Mouse (Mus musculus) intestine, embryonic 14.5 days (tissue): ENCODE results near the gene Nat8f6. TPM values are rescaled to one million over a fixed set of nuclear protein-coding genes. Genes with fewer than 3 reads are reported as not detected.
"Not testable (repeated sequence)": the region's sequence is repeated elsewhere in the genome, so short reads cannot be mapped to it uniquely, and the experiment has no call there.

Experiments
- ATAC-seq: fragments of 200-750 bp; cut with Nextera tagmentation; replicated peaks from 2 replicates; pipeline ENCODE4 v1.8.0; 2017; ENCODE audit warnings: low read depth, moderate number of reproducible peaks, moderate TSS enrichment, moderate library complexity; ENCODE audit not compliant: low FRiP score, low TSS enrichment
- DNase-seq: peaks from one replicate; pipeline ENCODE4 v3.0.0-alpha.2; 2018; ENCODE audit warnings: low spot score
- H3K27ac ChIP-seq: fragments of 300-500 bp; sonication (generic); 2 replicates; pipeline ENCODE4 v1.5.1; 2014; ENCODE audit warnings: low read depth, mild to moderate bottlenecking, control low read depth
- H3K27me3 ChIP-seq: fragments of 300-500 bp; sonication (generic); replicated peaks from 2 replicates; pipeline ENCODE4 v1.6.1; 2014; ENCODE audit warnings: low read length, control low read depth; ENCODE audit not compliant: control insufficient read depth, insufficient read depth
- H3K36me3 ChIP-seq: fragments of 300-500 bp; sonication (generic); 2 replicates; pipeline ENCODE4 v1.6.1; 2014; ENCODE audit warnings: low read length, control low read depth; ENCODE audit not compliant: control insufficient read depth, insufficient read depth
- H3K4me1 ChIP-seq: fragments of 300-500 bp; sonication (generic); replicated peaks from 2 replicates; pipeline ENCODE4 v1.6.1; 2014; ENCODE audit warnings: low read length, control low read depth, mixed read lengths; ENCODE audit not compliant: control insufficient read depth, insufficient read depth
- H3K4me2 ChIP-seq: fragments of 300-500 bp; sonication (generic); 2 replicates; pipeline ENCODE4 v1.6.1; 2014; ENCODE audit warnings: low read length
- H3K4me3 ChIP-seq: fragments of 300-500 bp; sonication (generic); 2 replicates; pipeline ENCODE4 v1.5.1; 2014; ENCODE audit warnings: low read depth, low read length, control low read depth, mixed read lengths
- H3K9ac ChIP-seq: fragments of 300-500 bp; sonication (generic); 2 replicates; pipeline ENCODE4 v1.6.1; 2014; ENCODE audit warnings: mild to moderate bottlenecking, low read length
- H3K9me3 ChIP-seq: fragments of 300-500 bp; sonication (generic); 2 replicates; pipeline ENCODE4 v1.6.1; 2016; ENCODE audit warnings: low read length, control low read depth; ENCODE audit not compliant: control insufficient read depth
- WGBS: fragments of 180-500 bp; shearing (Covaris S2); extraction: QIAGEN DNeasy Blood & Tissue Kit; methylation state at CpG from one replicate; pipeline ENCODE4 v1.1.7; 2014; 5-methylcytosine and 5-hydroxymethylcytosine counted together
- polyA plus RNA-seq: library from polyadenylated mRNA; unstranded; fragments of >200 nt; fragmentation: Nextera tagmentation; extraction: Ambion mirVana; gene quantifications from 2 replicates; pipeline ENCODE4 v1.2.1, GENCODE M21; 2014

Nat8f6 gene
- polyA plus RNA-seq, 1 experiment from 2014 or later, result not detected

DNA sequence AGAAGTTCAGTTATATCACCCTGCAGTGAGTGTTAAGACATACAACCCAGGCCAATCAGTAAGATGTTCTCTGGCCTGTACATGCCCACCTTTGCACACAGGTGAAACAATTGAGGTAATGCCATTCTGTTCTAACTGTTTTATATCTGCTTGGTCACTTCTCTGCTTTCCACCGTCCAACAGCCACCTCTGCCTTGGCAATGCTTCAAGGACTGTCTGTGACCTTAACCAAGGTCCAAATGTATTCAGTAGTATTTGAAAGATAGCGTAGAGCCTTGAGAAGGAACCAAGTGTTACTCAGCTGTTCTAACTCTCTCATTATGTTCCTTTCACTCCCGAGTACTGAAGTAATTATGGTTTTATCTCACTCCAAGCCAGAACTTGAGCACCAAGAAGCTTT is 41.8 kb upstream of the Nat8f6 start:
- no peaks in the 10 kb centered on the region for H3K9me3 ChIP-seq
- no peaks in the 10 kb centered on the region for H3K36me3 ChIP-seq
- H3K27ac ChIP-seq, result no peak overlapping the region
- ATAC-seq (no peak), DNase-seq (no peak)
- H3K4me3 ChIP-seq, result no peak overlapping the region
- H3K9ac ChIP-seq, result no peak overlapping the region
- H3K4me2 ChIP-seq, result no peak overlapping the region
- no peaks in the 10 kb centered on the region for H3K4me1 ChIP-seq
- WGBS, result 76% methylated on average over 3 of the region's 3 CpGs
- H3K27me3 ChIP-seq, result no peaks in the 10 kb centered on the region

DNA sequence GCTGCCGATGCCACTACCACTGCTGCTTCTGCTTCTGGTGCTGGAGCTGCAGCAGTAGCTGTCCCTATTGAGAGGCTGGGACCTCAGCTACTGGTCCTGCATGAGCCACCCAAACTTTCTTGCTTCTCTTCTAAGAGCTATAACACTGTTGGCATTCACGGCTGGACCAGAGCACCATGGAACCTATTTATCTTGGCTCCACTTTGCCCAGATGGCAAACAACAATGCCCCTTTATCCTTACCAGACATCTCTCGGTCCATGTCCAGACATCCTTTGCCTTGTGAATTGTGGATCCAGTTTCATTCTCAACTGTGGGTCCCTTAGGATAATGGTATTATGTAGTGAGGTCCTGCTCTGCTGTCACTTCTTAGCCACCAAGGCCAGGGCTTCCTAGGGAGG is 40.5 kb upstream of the Nat8f6 start:
- H3K4me1 ChIP-seq, result no peaks in the 10 kb centered on the region
- H3K4me2 ChIP-seq, result no peak overlapping the region
- no peak overlapping the region for H3K27ac ChIP-seq
- WGBS, result 77% methylated on average over 3 of the region's 3 CpGs
- no peaks in the 10 kb centered on the region for H3K9me3 ChIP-seq
- H3K4me3 ChIP-seq, result no peak overlapping the region
- H3K36me3 ChIP-seq, result no peaks in the 10 kb centered on the region
- ATAC-seq (no peak), DNase-seq (no peak)
- no peaks in the 10 kb centered on the region for H3K27me3 ChIP-seq
- no peak overlapping the region for H3K9ac ChIP-seq

DNA sequence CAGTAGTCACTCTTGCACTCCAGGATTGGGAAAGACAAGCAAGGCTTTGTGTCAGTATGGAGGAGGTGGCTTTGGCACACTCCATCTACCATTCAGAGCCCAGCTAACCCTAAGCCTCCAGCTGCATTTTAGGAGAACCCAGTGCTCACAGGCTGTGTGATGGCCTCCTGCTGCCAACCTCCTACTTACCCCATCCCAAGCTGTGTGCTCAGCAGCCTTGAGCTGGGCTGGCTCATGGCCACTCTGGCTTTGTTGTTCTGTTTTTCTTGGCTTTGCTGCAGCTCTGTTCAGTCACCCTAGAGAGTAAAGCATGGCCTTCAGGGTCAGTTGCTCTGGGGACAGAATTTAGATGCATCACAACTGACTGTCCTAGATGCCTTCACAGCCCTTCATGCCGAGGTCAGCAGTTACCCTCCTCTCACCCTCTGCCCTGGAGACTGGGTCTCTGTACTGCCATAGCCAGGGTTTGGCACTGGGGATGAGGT is 35.5 kb upstream of the Nat8f6 start:
- Histone ChIP-seq H3K4me3 (no peak overlapping the region), H3K9me3 (no peaks in the 10 kb centered on the region), H3K36me3 (no peaks in the 10 kb centered on the region), H3K9ac (no peak overlapping the region), H3K4me2 (no peak overlapping the region), H3K27me3 (no peaks in the 10 kb centered on the region), H3K4me1 (no peaks in the 10 kb centered on the region), H3K27ac (no peak overlapping the region)
- DNase-seq, result no peak
- ATAC-seq, result no peak
- WGBS, result 67% methylated on average over 1 of the region's 1 CpGs

DNA sequence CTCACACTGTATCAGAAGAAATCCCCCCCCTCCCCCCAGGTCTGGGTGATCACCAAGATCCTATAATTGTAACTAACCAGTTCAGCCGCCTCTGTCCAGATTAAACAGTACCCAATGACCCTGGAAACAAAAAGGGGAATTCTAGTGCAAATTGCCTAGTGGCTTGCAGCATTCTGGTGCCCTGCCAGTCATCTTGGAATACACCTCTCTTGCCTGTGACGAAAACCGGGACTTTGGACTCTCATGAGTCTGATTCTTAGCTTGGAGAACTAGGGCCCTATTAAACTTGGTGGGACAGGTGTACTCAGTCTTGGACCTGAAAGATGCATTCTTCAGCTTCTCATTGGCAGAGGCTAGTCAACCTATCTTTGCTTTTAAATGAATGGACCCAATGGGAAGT is 32.7 kb upstream of the Nat8f6 start:
- Histone ChIP-seq H3K27me3 (no peaks in the 10 kb centered on the region), H3K4me3 (no peak overlapping the region), H3K9ac (no peak overlapping the region), H3K27ac (no peak overlapping the region), H3K4me2 (no peak overlapping the region), H3K9me3 (no peaks in the 10 kb centered on the region), H3K4me1 (no peaks in the 10 kb centered on the region), H3K36me3 (no peaks in the 10 kb centered on the region)
- DNase-seq (no peak), ATAC-seq (no peak)
- WGBS, result 80% methylated on average over 3 of the region's 3 CpGs

DNA sequence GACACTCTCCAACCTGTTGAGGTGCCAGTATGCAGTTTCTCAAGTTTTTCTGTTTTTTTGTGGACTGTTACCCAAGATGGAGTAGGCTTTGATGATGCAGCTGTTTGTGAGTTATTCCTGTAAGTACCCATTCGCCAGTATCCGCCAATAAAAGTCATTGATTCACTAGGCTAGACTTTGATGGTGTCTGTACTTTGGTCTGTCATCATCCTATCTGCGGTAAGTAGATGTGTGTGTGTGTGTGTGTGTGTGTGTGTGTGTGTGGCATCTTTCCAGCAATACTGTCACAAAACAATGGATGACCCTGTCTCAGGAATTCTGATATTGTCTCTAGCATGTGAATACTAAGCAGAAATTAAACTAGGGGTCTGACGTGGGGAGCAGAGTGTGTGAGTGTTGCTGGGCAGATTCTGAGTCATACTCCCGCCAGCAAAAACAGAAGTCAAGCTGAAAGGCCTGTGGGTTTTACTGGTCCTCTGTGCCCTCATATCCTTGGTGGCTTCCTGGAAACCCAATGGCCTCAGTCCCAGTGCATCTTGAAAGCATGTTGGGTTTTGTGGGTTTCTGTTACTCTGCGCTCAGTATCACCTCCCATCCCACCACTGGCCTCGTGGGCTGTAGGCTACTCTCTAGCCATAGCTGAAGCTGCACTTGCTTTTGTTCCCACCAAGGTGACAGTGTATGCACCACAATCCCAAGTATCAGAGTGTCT is 30.5 kb upstream of the Nat8f6 start:
- no peaks in the 10 kb centered on the region for H3K4me1 ChIP-seq
- H3K27me3 ChIP-seq, result no peaks in the 10 kb centered on the region
- H3K4me2 ChIP-seq, result no peak overlapping the region
- no peak overlapping the region for H3K27ac ChIP-seq
- H3K9me3 ChIP-seq, result no peaks in the 10 kb centered on the region
- no peak overlapping the region for H3K9ac ChIP-seq
- no peak overlapping the region for H3K4me3 ChIP-seq
- ATAC-seq (no peak), DNase-seq (no peak)
- 79% methylated on average over 7 of the region's 7 CpGs for WGBS
- no peaks in the 10 kb centered on the region for H3K36me3 ChIP-seq

DNA sequence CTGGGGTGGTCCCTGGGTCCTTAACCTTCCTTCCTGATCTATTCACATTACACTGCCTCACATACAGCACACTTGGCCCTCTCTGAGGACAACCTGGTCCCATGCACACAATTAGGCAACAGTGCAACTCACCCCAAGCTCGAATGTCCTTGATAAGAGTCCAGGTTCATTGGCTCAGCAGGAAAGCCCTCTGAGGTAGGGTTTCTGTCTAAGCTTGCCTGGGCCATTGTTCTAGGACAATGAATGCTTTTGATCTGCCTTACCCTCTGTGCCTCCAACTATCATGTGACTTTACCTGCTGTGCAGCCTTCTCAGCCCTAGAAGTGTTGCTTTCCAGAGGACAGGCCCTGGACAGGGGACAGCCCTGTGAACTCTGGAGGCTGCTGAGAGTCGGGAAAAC is 28.5 kb upstream of the Nat8f6 start:
- no peak overlapping the region for H3K27ac ChIP-seq
- no peak overlapping the region for H3K4me3 ChIP-seq
- DNase-seq, result no peak
- H3K4me1 ChIP-seq, result no peaks in the 10 kb centered on the region
- H3K9ac ChIP-seq, result no peak overlapping the region
- H3K27me3 ChIP-seq, result no peaks in the 10 kb centered on the region
- H3K4me2 ChIP-seq, result no peak overlapping the region
- ATAC-seq, result no peak
- no peaks in the 10 kb centered on the region for H3K9me3 ChIP-seq
- no peaks in the 10 kb centered on the region for H3K36me3 ChIP-seq
- 36% methylated on average over 2 of the region's 2 CpGs for whole genome bisulfite sequencing

DNA sequence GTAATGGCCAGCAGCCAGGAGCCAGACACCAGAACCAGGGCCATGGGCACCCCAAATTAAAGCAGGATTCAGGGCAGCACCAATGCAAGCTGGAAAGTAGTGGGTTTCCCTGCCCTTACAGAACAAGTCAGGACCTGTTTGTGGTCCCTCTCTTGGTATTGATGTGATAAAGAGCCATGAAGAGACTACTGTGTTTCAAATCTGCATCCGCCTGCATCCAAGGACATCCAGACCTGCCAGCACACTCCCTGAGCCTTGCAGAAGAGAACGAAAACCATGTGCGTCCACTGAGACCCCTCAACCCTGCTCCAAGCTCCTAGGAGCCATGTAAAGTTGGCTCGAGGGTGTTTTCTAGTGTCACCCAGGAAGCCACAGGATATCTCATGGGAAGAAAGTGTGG is 27.4 kb upstream of the Nat8f6 start:
- no peaks in the 10 kb centered on the region for H3K9me3 ChIP-seq
- no peaks in the 10 kb centered on the region for H3K4me1 ChIP-seq
- ATAC-seq (no peak), DNase-seq (no peak)
- H3K27ac ChIP-seq, result no peak overlapping the region
- H3K27me3 ChIP-seq, result no peaks in the 10 kb centered on the region
- no peak overlapping the region for H3K4me2 ChIP-seq
- H3K9ac ChIP-seq, result no peak overlapping the region
- WGBS, result 92% methylated on average over 4 of the region's 4 CpGs
- no peaks in the 10 kb centered on the region for H3K36me3 ChIP-seq
- no peak overlapping the region for H3K4me3 ChIP-seq

DNA sequence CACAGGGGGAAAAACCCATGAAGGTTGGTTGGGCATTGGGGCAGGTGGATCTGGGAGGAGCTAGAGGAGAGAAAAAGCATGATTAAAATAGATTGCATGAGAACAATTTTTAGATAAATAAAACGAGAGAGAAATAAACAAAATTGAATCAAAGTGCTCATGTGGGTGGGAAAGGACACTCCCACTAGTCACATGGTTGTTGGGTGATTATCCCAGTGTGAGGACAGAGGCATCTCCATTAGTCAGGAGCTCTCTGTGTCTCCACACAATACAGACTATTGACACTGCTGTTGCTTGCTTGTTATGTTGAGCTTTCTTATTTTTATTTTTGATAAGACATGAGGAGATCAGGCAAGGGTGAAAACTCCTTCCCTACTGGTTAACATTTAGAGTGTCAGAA is 26.2 kb upstream of the Nat8f6 start:
- 35% methylated on average over 1 of the region's 1 CpGs for WGBS
- ATAC-seq (no peak), DNase-seq (no peak)
- Histone ChIP-seq H3K36me3 (no peaks in the 10 kb centered on the region), H3K4me1 (no peaks in the 10 kb centered on the region), H3K27ac (no peak overlapping the region), H3K9me3 (no peaks in the 10 kb centered on the region), H3K4me2 (no peak overlapping the region), H3K9ac (no peak overlapping the region), H3K27me3 (no peaks in the 10 kb centered on the region), H3K4me3 (no peak overlapping the region)

DNA sequence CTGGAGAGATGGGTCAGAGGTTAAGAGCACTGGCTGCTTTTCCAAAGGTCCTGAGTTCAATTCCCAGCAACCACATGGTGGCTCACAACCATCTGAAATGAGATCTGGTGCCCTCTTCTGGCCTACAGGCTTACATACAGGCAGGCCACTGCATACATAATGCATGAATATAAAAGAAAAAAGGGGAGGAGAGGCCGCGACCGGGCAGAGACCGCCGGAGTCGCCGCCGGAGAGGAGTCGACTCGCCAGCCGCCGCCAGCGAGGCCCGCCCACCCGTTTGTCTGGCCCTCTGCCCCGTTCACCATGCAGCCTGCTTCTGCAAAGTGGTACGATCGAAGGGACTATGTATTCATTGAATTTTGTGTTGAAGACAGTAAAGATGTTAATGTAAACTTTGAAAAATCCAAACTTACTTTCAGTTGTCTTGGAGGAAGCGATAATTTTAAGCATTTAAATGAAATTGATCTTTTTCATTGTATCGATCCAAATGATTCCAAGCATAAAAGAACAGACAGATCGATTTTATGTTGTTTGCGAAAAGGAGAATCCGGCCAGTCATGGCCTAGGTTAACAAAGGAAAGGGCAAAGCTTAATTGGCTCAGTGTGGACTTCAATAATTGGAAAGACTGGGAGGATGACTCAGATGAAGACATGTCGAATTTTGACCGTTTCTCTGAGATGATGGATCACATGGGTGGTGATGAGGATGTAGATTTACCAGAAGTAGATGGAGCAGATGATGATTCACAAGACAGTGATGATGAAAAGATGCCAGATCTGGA is 23.1 kb upstream of the Nat8f6 start:
- 74% methylated on average over 25 of the region's 25 CpGs for WGBS
- not testable (repeated sequence) for H3K27me3 ChIP-seq, H3K27ac ChIP-seq, H3K4me1 ChIP-seq, ATAC-seq, H3K4me3 ChIP-seq, H3K9ac ChIP-seq, H3K36me3 ChIP-seq, H3K9me3 ChIP-seq, H3K4me2 ChIP-seq, DNase-seq
